Mouse (Mus musculus) lung, postnatal 0 days (tissue): ENCODE measurements around the gene Padi2.

Source experiments
- CTCF ChIP-seq: IDR thresholded peaks from 2 replicates; pipeline ENCODE4 v1.5.1; 2016; ENCODE audit warnings: antibody characterized with exemption, mild to moderate bottlenecking
- EP300 ChIP-seq: IDR thresholded peaks from 2 replicates; pipeline ENCODE4 v1.6.1; 2016; ENCODE audit warnings: antibody characterized with exemption, mild to moderate bottlenecking, control low read depth

DNA sequence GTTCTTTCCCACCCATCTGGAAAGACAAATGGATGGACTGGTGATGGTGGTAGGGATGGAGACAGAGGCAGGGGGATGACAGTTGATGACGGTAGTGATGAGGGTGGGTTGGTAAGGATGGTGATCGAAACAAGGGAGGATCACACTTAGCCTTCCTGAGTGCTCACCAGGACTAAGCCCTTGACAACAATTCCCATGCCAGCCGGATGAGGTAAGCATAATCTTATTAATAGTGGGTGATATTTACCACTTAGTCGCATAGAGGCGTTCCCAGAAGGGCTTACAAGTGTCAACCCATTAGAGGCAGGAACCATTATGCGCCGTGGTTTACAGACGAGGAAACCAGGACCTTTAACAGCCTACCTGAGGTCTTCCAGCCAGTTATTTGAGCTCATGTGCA, 36.2 kb upstream of the Padi2 start:
- TF ChIP-seq EP300 (no peak), CTCF (no peak)
